In the genomic region with DNA sequence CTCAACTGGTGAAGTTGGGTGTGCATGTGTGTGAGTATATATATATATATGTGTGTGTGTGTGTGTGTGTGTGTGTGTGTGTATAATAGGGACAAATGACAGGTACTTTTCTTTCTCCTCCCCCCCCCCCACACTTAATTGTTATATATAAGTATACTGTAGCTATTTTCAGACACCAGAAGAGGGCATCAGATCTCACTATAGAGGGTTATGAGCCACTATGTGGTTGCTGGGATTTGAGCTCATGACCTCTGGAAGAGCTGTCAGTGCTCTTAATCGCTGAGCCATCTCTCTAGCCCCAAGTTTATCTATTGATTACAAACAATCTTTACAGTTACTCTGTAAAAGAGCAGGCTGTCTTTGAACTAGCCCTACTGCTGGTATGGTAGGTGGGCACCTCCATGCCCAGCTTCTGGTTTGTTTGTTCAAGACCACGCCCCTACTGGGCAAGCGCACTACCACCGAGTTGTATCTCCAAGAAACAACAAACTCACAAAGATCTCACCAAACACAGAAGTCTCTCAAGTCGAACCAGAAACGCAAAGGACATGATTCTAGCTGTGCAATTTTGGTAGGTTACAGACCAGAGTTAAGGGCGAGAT, we compare ENCODE assay signal across 8 mouse cellular contexts. TPM values are rescaled to one million over a fixed set of nuclear protein-coding genes. Genes with fewer than 3 reads are reported as not detected.
DNase-seq lines count a peak whose midpoint lies in the region; ATAC-seq and TF ChIP-seq lines count a peak whose summit lies in the region.

No protein-coding gene starts in this region.

- DNase-seq in kidney, adult 2 months, result no peak
- no peak for DNase-seq in kidney, postnatal 4 days
- no peak for DNase-seq in Muller cell, postnatal 12 days (ENCODE audit: inconsistent ontology term)
- no peak for DNase-seq in adrenal gland, postnatal 10 days
- DNase-seq in kidney, postnatal 14 days, result no peak

- H3K36me3 ChIP-seq in kidney, adult 2 months (ENCODE audit: control insufficient read depth, insufficient read depth, low read length), result no peaks in the 10 kb centered on the region; the same call in 1 of the 2 replicates
- H3K36me3 ChIP-seq in hindbrain, embryonic 15.5 days, result 0 out of 2 replicates have a peak, but pooled peaks cover 3% of the 10 kb centered on the region
- peaks cover 3% of the 10 kb centered on the region; the same call in 1 of the 2 replicates for H3K36me3 ChIP-seq in midbrain, embryonic 15.5 days (replicated peaks)

- H3K27ac ChIP-seq in kidney, adult 2 months (ENCODE audit: insufficient read depth, low read depth, low read length), result peak overlapping the region; percentile 54; the same call in 1 of the 2 replicates
- peak overlapping the region; percentile 5 for H3K27ac ChIP-seq in bone marrow, adult 2 months (ENCODE audit: control insufficient read depth, insufficient read depth, low read depth, low read length, poor library complexity)
- peak overlapping the region; percentile 90 for H3K27ac ChIP-seq in hindbrain, embryonic 15.5 days (replicated peaks)
- peak overlapping the region; percentile 75 for H3K27ac ChIP-seq in midbrain, embryonic 15.5 days

- peak; percentile 72 for ATAC-seq in hindbrain, embryonic 15.5 days (ENCODE audit: low FRiP score, low read depth)
- peak; percentile 73 for ATAC-seq in midbrain, embryonic 15.5 days (replicated peaks)

- H3K4me2 ChIP-seq in hindbrain, embryonic 15.5 days, result peak overlapping the region; percentile 63
- peak overlapping the region; percentile 49 for H3K4me2 ChIP-seq in midbrain, embryonic 15.5 days

- peaks cover 5% of the 10 kb centered on the region; the same call in 1 of the 2 replicates for H3K4me1 ChIP-seq in kidney, adult 2 months (ENCODE audit: control insufficient read depth, insufficient read depth, low read length)
- no peaks in the 10 kb centered on the region; the same call in 1 of the 2 replicates for H3K4me1 ChIP-seq in bone marrow, adult 2 months (ENCODE audit: control insufficient read depth, insufficient read depth, low read length)
- peaks cover 44% of the 10 kb centered on the region for H3K4me1 ChIP-seq in hindbrain, embryonic 15.5 days (replicated peaks)
- H3K4me1 ChIP-seq in midbrain, embryonic 15.5 days, result peaks cover 34% of the 10 kb centered on the region

- no peak for TF ChIP-seq CTCF in kidney, adult 2 months (conservative IDR thresholded peaks at IDR 0.05; ENCODE audit: insufficient read depth, insufficient read length, low read depth, low read length)
- no peak for TF ChIP-seq CTCF in bone marrow, adult 2 months (IDR thresholded peaks at IDR 0.05; ENCODE audit: control insufficient read depth, insufficient read depth, low read length)

- WGBS in kidney, adult 2 months, result 2% methylated on average over 7 of the region's 7 CpGs
- 1% methylated on average over 7 of the region's 7 CpGs for WGBS in bone marrow, adult 2 months
- WGBS in hindbrain, embryonic 15.5 days, result 4% methylated on average over 7 of the region's 7 CpGs
- WGBS in midbrain, embryonic 15.5 days, result 3% methylated on average over 7 of the region's 7 CpGs

- peak overlapping the region; percentile 41 for H3K4me3 ChIP-seq in kidney, adult 2 months (ENCODE audit: insufficient read depth, low read depth, low read length)
- peak overlapping the region; percentile 83 for H3K4me3 ChIP-seq in bone marrow, adult 2 months (replicated peaks; ENCODE audit: control insufficient read depth, low read depth, low read length)
- H3K4me3 ChIP-seq in hindbrain, embryonic 15.5 days, result peak overlapping the region; percentile 66
- peak overlapping the region; percentile 51 for H3K4me3 ChIP-seq in midbrain, embryonic 15.5 days

- H3K9ac ChIP-seq in hindbrain, embryonic 15.5 days, result no peak overlapping the region
- H3K9ac ChIP-seq in midbrain, embryonic 15.5 days, result no peak overlapping the region

- no peak for TF ChIP-seq POLR2A in kidney, adult 2 months (IDR thresholded peaks at IDR 0.05; ENCODE audit: low read depth, low read length)
- no peak for TF ChIP-seq POLR2A in bone marrow, adult 2 months (IDR thresholded peaks at IDR 0.05; ENCODE audit: borderline replicate concordance, control insufficient read depth, low read depth, low read length)

- no peaks in the 10 kb centered on the region for H3K9me3 ChIP-seq in hindbrain, embryonic 15.5 days
- no peaks in the 10 kb centered on the region for H3K9me3 ChIP-seq in midbrain, embryonic 15.5 days

- H3K27me3 ChIP-seq in kidney, adult 2 months (replicated peaks; ENCODE audit: control insufficient read depth, insufficient read depth, low read length), result no peaks in the 10 kb centered on the region
- H3K27me3 ChIP-seq in hindbrain, embryonic 15.5 days, result no peaks in the 10 kb centered on the region
- no peaks in the 10 kb centered on the region for H3K27me3 ChIP-seq in midbrain, embryonic 15.5 days (replicated peaks)

RNA-seq across cellular contexts. Expression of gene Wdr4, which starts 0.3 kb away (rescaled TPM):
- polyA plus RNA-seq in kidney, adult 2 months (2012; rRNA removed), result 28.3 and 29.6 TPM in 2 replicates
- polyA plus RNA-seq in bone marrow, adult 2 months (2011; ENCODE audit: insufficient read depth, insufficient read length, low replicate concordance, missing spikeins), result 9.8 and 13.6 TPM in 2 replicates
- 37.2 and 38.1 TPM in 2 replicates for polyA plus RNA-seq in hindbrain, embryonic 15.5 days (2015; fragmentation: Nextera tagmentation; extraction: Ambion mirVana)
- polyA plus RNA-seq in midbrain, embryonic 15.5 days (2015; fragmentation: Nextera tagmentation; extraction: Ambion mirVana), result 42.2 and 45.3 TPM in 2 replicates
- 10 to 100 TPM; 22.9 to 28.0 TPM for total RNA-seq in adrenal gland, postnatal 10 days (2021)

RNA-seq across cellular contexts. Expression of gene Ndufv3, which starts 0.5 kb away (rescaled TPM):
- 387 and 475 TPM in 2 replicates for polyA plus RNA-seq in kidney, adult 2 months (2012; rRNA removed)
- polyA plus RNA-seq in bone marrow, adult 2 months (2011; ENCODE audit: insufficient read depth, insufficient read length, low replicate concordance, missing spikeins), result 57.2 and 97.0 TPM in 2 replicates
- polyA plus RNA-seq in hindbrain, embryonic 15.5 days (2015; fragmentation: Nextera tagmentation; extraction: Ambion mirVana), result 445 and 471 TPM in 2 replicates
- polyA plus RNA-seq in midbrain, embryonic 15.5 days (2015; fragmentation: Nextera tagmentation; extraction: Ambion mirVana), result 426 and 433 TPM in 2 replicates
- 100 to 1,000 TPM; 637 to 664 TPM for total RNA-seq in adrenal gland, postnatal 10 days (2021)

RNA-seq across cellular contexts. Expression of gene Pknox1, which starts 45.1 kb away (rescaled TPM):
- 19.2 and 19.9 TPM in 2 replicates for polyA plus RNA-seq in kidney, adult 2 months (2012; rRNA removed)
- polyA plus RNA-seq in bone marrow, adult 2 months (2011; ENCODE audit: insufficient read depth, insufficient read length, low replicate concordance, missing spikeins), result 8.2 and 19.3 TPM in 2 replicates
- 33.9 and 36.7 TPM in 2 replicates for polyA plus RNA-seq in hindbrain, embryonic 15.5 days (2015; fragmentation: Nextera tagmentation; extraction: Ambion mirVana)
- polyA plus RNA-seq in midbrain, embryonic 15.5 days (2015; fragmentation: Nextera tagmentation; extraction: Ambion mirVana), result 21.0 and 21.6 TPM in 2 replicates
- total RNA-seq in adrenal gland, postnatal 10 days (2021), result 10 to 100 TPM; 15.4 to 21.8 TPM

Comparison
In these comparisons a context has a peak if more than half of its experiments do, and no peak if none do; other contexts are left out.
1. H3K27ac ChIP-seq: peak in every context shown above with its lines; median percentile 90 in hindbrain, embryonic 15.5 days; 75 in midbrain, embryonic 15.5 days; 54 in kidney, adult 2 months; 5 in bone marrow, adult 2 months.